Mouse (Mus musculus): ENCODE results near the gene Ube2b. TPM values are rescaled to one million over a fixed set of nuclear protein-coding genes. Genes with fewer than 3 reads are reported as not detected.

The Ube2b gene
- 100 to 1,000 TPM; 197 to 249 TPM for polyA plus RNA-seq (2017; shearing (Covaris generic))

GRCm38 (mm10) chr11:52000290-52000962 is at the start of gene Ube2b:
Ube2b (minus strand) TSS chr11:52000762.
- peak; percentile 79 for ATAC-seq

- peak; percentile 90 for ATAC-seq
These were observed 46.0 kb upstream of the Ube2b start for GRCm38 (mm10) chr11:52046446-52047165.

GRCm38 (mm10) chr11:52044156-52044555 is 43.6 kb upstream of the Ube2b start:
- no peak for ATAC-seq

- no peak for ATAC-seq
These were observed 42.7 kb upstream of the Ube2b start for GRCm38 (mm10) chr11:52043224-52043623.

- ATAC-seq, result no peak
These were observed 37.1 kb upstream of the Ube2b start for GRCm38 (mm10) chr11:52037659-52038058.

- ATAC-seq, result peak; percentile 84
These were observed 35.3 kb upstream of the Ube2b start for GRCm38 (mm10) chr11:52035905-52036304.

GRCm38 (mm10) chr11:52033953-52034352 is 33.4 kb upstream of the Ube2b start:
- no peak for ATAC-seq

- no peak for ATAC-seq
These were observed 31.8 kb upstream of the Ube2b start for GRCm38 (mm10) chr11:52032356-52032755.

- no peak for ATAC-seq
These were observed 17.7 kb upstream of the Ube2b start for GRCm38 (mm10) chr11:52018217-52018616.

GRCm38 (mm10) chr11:52011541-52011940 is 11.0 kb upstream of the Ube2b start:
- no peak for ATAC-seq

GRCm38 (mm10) chr11:52011011-52011410 is 10.4 kb upstream of the Ube2b start:
- no peak for ATAC-seq

GRCm38 (mm10) chr11:52005586-52005985 is 5.0 kb upstream of the Ube2b start:
- ATAC-seq, result no peak

- peak; percentile 77 for ATAC-seq
These were observed 3.4 kb upstream of the Ube2b start, which contains the start of gene Cdkl3 for GRCm38 (mm10) chr11:52003772-52004528. Cdkl3 (plus strand) TSS chr11:52004221.

GRCm38 (mm10) chr11:52003505-52003771 is 2.9 kb upstream of the Ube2b start:
- no peak for ATAC-seq

- no peak for ATAC-seq
These were observed 2.4 kb upstream of the Ube2b start for GRCm38 (mm10) chr11:52002842-52003504.

GRCm38 (mm10) chr11:52001861-52002260 is 1.3 kb upstream of the Ube2b start:
- no peak for ATAC-seq

GRCm38 (mm10) chr11:52001341-52001740 is 779 bp upstream of the Ube2b start:
- ATAC-seq, result no peak

- ATAC-seq, result no peak
These were observed 812 bp downstream of the Ube2b start for GRCm38 (mm10) chr11:51999611-52000289.

- ATAC-seq, result no peak
These were observed 28.9 kb downstream of the Ube2b start for GRCm38 (mm10) chr11:51971644-51972043.

GRCm38 (mm10) chr11:51969511-51969910 is 31.1 kb downstream of the Ube2b start:
- ATAC-seq, result no peak

GRCm38 (mm10) chr11:51968896-51969295 is 31.7 kb downstream of the Ube2b start:
- peak; percentile 68 for ATAC-seq
